Mouse (Mus musculus) lung, embryonic 14.5 days (tissue): ENCODE data around the gene Hs6st2. TPM values are rescaled to one million over a fixed set of nuclear protein-coding genes. Genes with fewer than 3 reads are reported as not detected.

Experiments used
- ATAC-seq: fragments of 200-750 bp; cut with Nextera tagmentation; 2 replicates; pipeline ENCODE4 v1.8.0; 2017; ENCODE audit warnings: mild to moderate bottlenecking, moderate TSS enrichment, moderate library complexity; ENCODE audit not compliant: insufficient read depth
- DNase-seq: peaks from one replicate; pipeline ENCODE4 v3.0.0-alpha.2; 2015
- H3K27ac ChIP-seq: fragments of 300-500 bp; sonication (generic); 2 replicates; pipeline ENCODE4 v1.5.1; 2014; ENCODE audit warnings: low read depth, mild to moderate bottlenecking, moderate library complexity
- H3K27me3 ChIP-seq: fragments of 300-500 bp; sonication (generic); 2 replicates; pipeline ENCODE4 v1.6.1; 2014; ENCODE audit warnings: low read length, control low read depth; ENCODE audit not compliant: insufficient read depth
- H3K36me3 ChIP-seq: fragments of 300-500 bp; sonication (generic); 2 replicates; pipeline ENCODE4 v1.6.1; 2014; ENCODE audit warnings: control low read depth; ENCODE audit not compliant: insufficient read depth
- H3K4me1 ChIP-seq: fragments of 300-500 bp; sonication (generic); 2 replicates; pipeline ENCODE4 v1.6.1; 2014; ENCODE audit warnings: antibody characterized with exemption, control low read depth; ENCODE audit not compliant: insufficient read depth
- H3K4me2 ChIP-seq: fragments of 300-500 bp; sonication (generic); 2 replicates; pipeline ENCODE4 v1.6.1; 2014; ENCODE audit warnings: mild to moderate bottlenecking
- H3K4me3 ChIP-seq: fragments of 300-500 bp; sonication (generic); 2 replicates; pipeline ENCODE4 v1.5.1; 2014; ENCODE audit warnings: low read depth, low read length
- H3K9ac ChIP-seq: fragments of 300-500 bp; sonication (generic); 2 replicates; pipeline ENCODE4 v1.6.1; 2014
- H3K9me3 ChIP-seq: fragments of 300-500 bp; sonication (generic); 2 replicates; pipeline ENCODE4 v1.6.1; 2016; ENCODE audit warnings: low read depth, low read length, control low read depth
- CTCF ChIP-seq: IDR thresholded peaks from 2 replicates; pipeline ENCODE4 v1.5.1; 2016; ENCODE audit warnings: antibody characterized with exemption, low read depth
- WGBS: fragments of 180-500 bp; shearing (Covaris S2); extraction: QIAGEN DNeasy Blood & Tissue Kit; methylation state at CpG from one replicate; pipeline ENCODE4 v1.1.7; 2014; 5-methylcytosine and 5-hydroxymethylcytosine counted together
- polyA plus RNA-seq: library from polyadenylated mRNA; unstranded; fragments of >200 nt; fragmentation: Nextera tagmentation; extraction: Ambion mirVana; gene quantifications from 2 replicates; pipeline ENCODE4 v1.2.1, GENCODE M21; 2014

The Hs6st2 gene
- polyA plus RNA-seq, 1 experiment from 2014 or later: 17.5 TPM

DNA sequence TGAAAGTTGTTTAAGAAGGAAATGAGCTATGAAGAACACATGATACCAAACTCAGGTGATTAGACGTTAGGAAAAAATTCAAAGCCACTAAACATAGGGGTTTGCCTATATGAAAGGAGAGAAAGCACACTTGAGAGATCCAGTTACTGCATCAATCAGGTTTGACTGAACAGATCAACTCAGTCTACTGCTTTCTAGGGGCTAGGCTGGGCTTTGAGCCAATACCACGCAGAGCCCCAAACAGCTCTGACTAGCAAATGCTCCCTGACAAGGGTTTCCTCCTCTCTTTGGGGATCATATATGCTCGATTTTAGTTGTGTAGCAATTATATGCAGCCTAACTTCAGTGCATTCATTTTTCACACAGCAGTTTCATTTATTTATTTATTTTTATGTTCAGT, 96.2 kb downstream of the Hs6st2 start:
- Histone ChIP-seq H3K4me2 (no peak overlapping the region), H3K36me3 (no peaks in the 10 kb centered on the region), H3K27ac (no peak overlapping the region), H3K9ac (no peak overlapping the region), H3K9me3 (no peaks in the 10 kb centered on the region), H3K4me1 (no peaks in the 10 kb centered on the region), H3K4me3 (no peak overlapping the region), H3K27me3 (no peaks in the 10 kb centered on the region)
- ATAC-seq (no peak), DNase-seq (peak; percentile 15)
- TF ChIP-seq CTCF: no peak
- WGBS: 30% methylated on average over 3 of the region's 3 CpGs

- Histone ChIP-seq H3K9ac (no peak overlapping the region), H3K4me2 (no peak overlapping the region), H3K4me3 (no peak overlapping the region), H3K36me3 (no peaks in the 10 kb centered on the region), H3K27ac (no peak overlapping the region), H3K4me1 (no peaks in the 10 kb centered on the region), H3K9me3 (no peaks in the 10 kb centered on the region), H3K27me3 (no peaks in the 10 kb centered on the region)
- DNase-seq (no peak), ATAC-seq (no peak)
- 54% methylated on average over 3 of the region's 3 CpGs for WGBS
- no peak for TF ChIP-seq CTCF
Measured at GRCm38 (mm10) chrX:51581704-51582103, 100.0 kb downstream of the Hs6st2 start.

DNA sequence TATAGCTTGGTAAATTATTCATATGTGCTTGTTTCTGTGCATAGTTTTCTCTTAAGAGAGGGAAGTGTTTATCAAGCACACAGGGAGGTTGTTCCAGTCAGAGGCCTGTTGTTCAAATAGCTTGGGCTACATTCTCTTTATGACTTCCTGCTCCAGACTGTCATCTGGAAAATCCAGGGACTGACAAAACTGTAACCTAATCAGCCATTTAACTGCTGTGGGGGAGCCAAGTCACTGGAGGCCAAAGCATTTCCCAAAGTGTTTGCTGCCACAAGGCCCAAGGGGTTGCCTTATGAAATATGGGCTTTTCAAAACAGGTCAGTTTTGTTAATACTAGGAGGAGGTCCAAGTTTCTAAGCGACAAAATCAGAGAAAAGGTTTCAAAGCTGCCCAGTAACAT, 119.8 kb downstream of the Hs6st2 start:
- Histone ChIP-seq H3K27ac (no peak overlapping the region), H3K9ac (no peak overlapping the region), H3K27me3 (no peaks in the 10 kb centered on the region), H3K4me1 (no peaks in the 10 kb centered on the region), H3K9me3 (no peaks in the 10 kb centered on the region), H3K4me3 (no peak overlapping the region), H3K4me2 (no peak overlapping the region), H3K36me3 (no peaks in the 10 kb centered on the region)
- TF ChIP-seq CTCF: no peak
- peak; percentile 9 for DNase-seq
- WGBS: 48% methylated on average over 1 of the region's 1 CpGs
- no peak for ATAC-seq

DNA sequence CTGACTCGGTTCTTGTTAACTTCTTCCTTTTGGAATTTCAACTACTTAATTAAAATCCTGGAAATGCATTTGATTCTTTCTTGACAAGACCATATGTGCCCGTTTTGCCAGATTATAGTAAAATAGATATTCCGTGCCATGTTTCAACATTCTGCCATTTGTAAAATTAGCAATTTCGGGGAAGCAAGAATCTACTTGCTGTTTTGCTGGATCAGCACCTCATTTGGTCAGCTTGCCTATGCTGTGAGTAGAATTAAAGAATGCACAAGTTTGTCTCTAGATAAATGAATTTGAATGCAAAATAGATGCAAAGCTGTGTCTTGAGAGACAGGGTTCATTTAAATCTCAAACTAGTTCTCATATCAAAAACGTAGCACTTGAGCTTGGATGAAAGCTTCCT, 142.0 kb downstream of the Hs6st2 start:
- Histone ChIP-seq H3K4me1 (no peaks in the 10 kb centered on the region), H3K27me3 (no peaks in the 10 kb centered on the region), H3K9me3 (no peaks in the 10 kb centered on the region), H3K4me2 (no peak overlapping the region), H3K4me3 (no peak overlapping the region), H3K9ac (no peak overlapping the region), H3K27ac (no peak overlapping the region), H3K36me3 (no peaks in the 10 kb centered on the region)
- DNase-seq (no peak), ATAC-seq (no peak)
- WGBS: 77% methylated on average over 5 of the region's 5 CpGs
- no peak for TF ChIP-seq CTCF

GRCm38 (mm10) chrX:51537082-51537481, 144.6 kb downstream of the Hs6st2 start:
- Histone ChIP-seq H3K4me1 (no peaks in the 10 kb centered on the region), H3K27ac (no peak overlapping the region), H3K9me3 (no peaks in the 10 kb centered on the region), H3K4me3 (no peak overlapping the region), H3K4me2 (no peak overlapping the region), H3K27me3 (no peaks in the 10 kb centered on the region), H3K9ac (no peak overlapping the region), H3K36me3 (no peaks in the 10 kb centered on the region)
- DNase-seq (peak; percentile 33), ATAC-seq (no peak)
- WGBS: 72% methylated on average over 3 of the region's 3 CpGs
- no peak for TF ChIP-seq CTCF

GRCm38 (mm10) chrX:51535226-51535625, 146.4 kb downstream of the Hs6st2 start:
- no peak for TF ChIP-seq CTCF
- H3K9me3 ChIP-seq: no peaks in the 10 kb centered on the region
- H3K27ac ChIP-seq: no peak overlapping the region
- no peaks in the 10 kb centered on the region for H3K27me3 ChIP-seq
- DNase-seq (no peak), ATAC-seq (no peak)
- H3K4me3 ChIP-seq: no peak overlapping the region
- no peaks in the 10 kb centered on the region for H3K4me1 ChIP-seq
- no peak overlapping the region for H3K4me2 ChIP-seq
- H3K36me3 ChIP-seq: no peaks in the 10 kb centered on the region
- H3K9ac ChIP-seq: no peak overlapping the region
- WGBS: 90% methylated on average over 6 of the region's 6 CpGs

- Histone ChIP-seq H3K4me2 (no peak overlapping the region), H3K4me1 (no peaks in the 10 kb centered on the region), H3K27me3 (no peaks in the 10 kb centered on the region), H3K4me3 (no peak overlapping the region), H3K9me3 (no peaks in the 10 kb centered on the region), H3K36me3 (no peaks in the 10 kb centered on the region), H3K27ac (no peak overlapping the region), H3K9ac (no peak overlapping the region)
- no peak for DNase-seq
- ATAC-seq: no peak
- 77% methylated on average over 1 of the region's 1 CpGs for WGBS
- no peak for TF ChIP-seq CTCF
Measured at GRCm38 (mm10) chrX:51531136-51531535, 150.5 kb downstream of the Hs6st2 start.

GRCm38 (mm10) chrX:51528601-51529000, 153.1 kb downstream of the Hs6st2 start:
- Histone ChIP-seq H3K4me1 (no peaks in the 10 kb centered on the region), H3K4me2 (no peak overlapping the region), H3K27ac (no peak overlapping the region), H3K4me3 (no peak overlapping the region), H3K9me3 (no peaks in the 10 kb centered on the region), H3K27me3 (no peaks in the 10 kb centered on the region), H3K9ac (no peak overlapping the region), H3K36me3 (no peaks in the 10 kb centered on the region)
- TF ChIP-seq CTCF: no peak
- ATAC-seq (no peak), DNase-seq (peak; percentile 47)
